Mouse (Mus musculus) liver, adult 2 months (tissue): ENCODE measurements at regions not wholly inside any gene's neighbourhood (a gene's known extent, or its start where the extent isn't known, plus 50 kb on each side); places are given as distances from the start of the nearest gene placed in this dataset.

Source experiments
- DNase-seq: peaks from one replicate; pipeline ENCODE4 v3.0.0-alpha.2; 2011; ENCODE audit warnings: low read depth, low spot score; ENCODE audit errors: extremely low read depth
- H3K27ac ChIP-seq: fragments of 200-500 bp; replicated peaks from 2 replicates; pipeline ENCODE4 v1.5.1; 2012; ENCODE audit warnings: low read depth, mild to moderate bottlenecking, control low read depth, inconsistent platforms, low read length; ENCODE audit not compliant: insufficient read depth
- H3K27me3 ChIP-seq: fragments of 200-500 bp; 2 replicates; pipeline ENCODE4 v1.6.1; 2012; ENCODE audit warnings: mild to moderate bottlenecking, moderate library complexity, low read length, inconsistent platforms; ENCODE audit not compliant: control insufficient read depth, insufficient read depth
- H3K36me3 ChIP-seq: fragments of 200-500 bp; 2 replicates; pipeline ENCODE4 v1.6.1; 2012; ENCODE audit warnings: low read length, inconsistent platforms; ENCODE audit not compliant: control insufficient read depth, insufficient read depth
- H3K4me1 ChIP-seq: fragments of 200-500 bp; 2 replicates; pipeline ENCODE4 v1.6.1; 2011; ENCODE audit warnings: low read length; ENCODE audit not compliant: control insufficient read depth, insufficient read depth
- H3K4me3 ChIP-seq: fragments of 200-500 bp; 2 replicates; pipeline ENCODE4 v1.5.1; 2011; ENCODE audit warnings: low read depth, mild to moderate bottlenecking, control low read depth, low read length, moderate library complexity; ENCODE audit not compliant: insufficient read depth
- H3K79me2 ChIP-seq: fragments of 200-500 bp; 2 replicates; pipeline ENCODE4 v1.6.1; 2012; ENCODE audit warnings: inconsistent platforms, mild to moderate bottlenecking, low read length, moderate library complexity; ENCODE audit not compliant: control insufficient read depth, insufficient read depth
- H3K9ac ChIP-seq: fragments of 200-500 bp; 2 replicates; pipeline ENCODE4 v1.6.1; 2012; ENCODE audit warnings: low read depth, mild to moderate bottlenecking, control low read depth, inconsistent platforms, low read length
- CTCF ChIP-seq: fragments of 200-500 bp; IDR thresholded peaks from 2 replicates; pipeline ENCODE4 v1.5.1; 2011; ENCODE audit warnings: low read depth, low read length, control low read depth
- POLR2A ChIP-seq: fragments of 200-500 bp; IDR thresholded peaks from 2 replicates; pipeline ENCODE4 v1.6.1; 2011; ENCODE audit warnings: low read length, control low read depth; ENCODE audit not compliant: insufficient read depth; ENCODE audit errors: extremely low read depth
- WGBS: fragments of 180-500 bp; shearing (Covaris S2); methylation state at CpG from one replicate; pipeline ENCODE4 v1.1.7; 2018; 5-methylcytosine and 5-hydroxymethylcytosine counted together

- TF ChIP-seq POLR2A: no peak
- no peak for TF ChIP-seq CTCF
- H3K79me2 ChIP-seq: no peaks in the 10 kb centered on the region
- no peak overlapping the region for H3K27ac ChIP-seq
- no peak for DNase-seq
- H3K9ac ChIP-seq: no peak overlapping the region
- H3K4me3 ChIP-seq: no peak overlapping the region
- H3K36me3 ChIP-seq: no peaks in the 10 kb centered on the region
- H3K27me3 ChIP-seq: no peaks in the 10 kb centered on the region
- 63% methylated on average over 11 of the region's 11 CpGs for WGBS
- no peaks in the 10 kb centered on the region for H3K4me1 ChIP-seq
These were observed 383.4 kb upstream of the 3110018I06Rik start for GRCm38 (mm10) chr12:107105017-107105416.

- WGBS: 43% methylated on average over 18 of the region's 18 CpGs
- Histone ChIP-seq H3K9ac (no peak overlapping the region), H3K4me1 (no peaks in the 10 kb centered on the region)
These were observed 376.3 kb upstream of the 3110018I06Rik start for GRCm38 (mm10) chr12:107111908-107112770.

GRCm38 (mm10) chr12:107118364-107118763, 370.1 kb upstream of the 3110018I06Rik start:
- Histone ChIP-seq H3K9ac (no peak overlapping the region), H3K27ac (no peak overlapping the region), H3K36me3 (no peaks in the 10 kb centered on the region), H3K27me3 (no peaks in the 10 kb centered on the region), H3K4me1 (no peaks in the 10 kb centered on the region), H3K79me2 (no peaks in the 10 kb centered on the region), H3K4me3 (no peak overlapping the region)
- 62% methylated on average over 3 of the region's 3 CpGs for WGBS
- DNase-seq: no peak
- TF ChIP-seq CTCF: no peak
- TF ChIP-seq POLR2A: no peak

More at GRCm38 (mm10) chr12:107111908-107112770, 376.3 kb upstream of the 3110018I06Rik start:
- Histone ChIP-seq H3K36me3 (no peaks in the 10 kb centered on the region), H3K4me3 (no peak overlapping the region), H3K79me2 (no peaks in the 10 kb centered on the region), H3K27ac (no peak overlapping the region), H3K27me3 (no peaks in the 10 kb centered on the region)
- no peak for TF ChIP-seq CTCF
- no peak for TF ChIP-seq POLR2A
- DNase-seq: no peak

GRCm38 (mm10) chr12:107119076-107119475, 369.4 kb upstream of the 3110018I06Rik start:
- no peak for DNase-seq
- 80% methylated on average over 10 of the region's 10 CpGs for WGBS
- Histone ChIP-seq H3K4me3 (no peak overlapping the region), H3K27me3 (no peaks in the 10 kb centered on the region), H3K4me1 (no peaks in the 10 kb centered on the region), H3K79me2 (no peaks in the 10 kb centered on the region), H3K36me3 (no peaks in the 10 kb centered on the region), H3K9ac (no peak overlapping the region), H3K27ac (no peak overlapping the region)
- no peak for TF ChIP-seq CTCF
- no peak for TF ChIP-seq POLR2A

GRCm38 (mm10) chr12:107120486-107121186, 367.8 kb upstream of the 3110018I06Rik start:
- Histone ChIP-seq H3K36me3 (no peaks in the 10 kb centered on the region), H3K4me1 (no peaks in the 10 kb centered on the region), H3K4me3 (no peak overlapping the region), H3K9ac (no peak overlapping the region), H3K27me3 (no peaks in the 10 kb centered on the region), H3K79me2 (no peaks in the 10 kb centered on the region), H3K27ac (no peak overlapping the region)
- TF ChIP-seq POLR2A: no peak
- TF ChIP-seq CTCF: no peak
- DNase-seq: no peak
- WGBS: 82% methylated on average over 21 of the region's 21 CpGs

GRCm38 (mm10) chr12:107121990-107122389, 366.4 kb upstream of the 3110018I06Rik start:
- 70% methylated on average over 4 of the region's 4 CpGs for WGBS
- H3K36me3 ChIP-seq: no peaks in the 10 kb centered on the region
- no peak overlapping the region for H3K4me3 ChIP-seq
- no peaks in the 10 kb centered on the region for H3K79me2 ChIP-seq
- no peak for DNase-seq
- no peaks in the 10 kb centered on the region for H3K4me1 ChIP-seq
- H3K9ac ChIP-seq: no peak overlapping the region
- no peak for TF ChIP-seq CTCF
- no peak for TF ChIP-seq POLR2A
- H3K27me3 ChIP-seq: no peaks in the 10 kb centered on the region
- H3K27ac ChIP-seq: no peak overlapping the region
